Mouse (Mus musculus) hindbrain, embryonic 15.5 days (tissue): ENCODE measurements around the gene Atp2a1. TPM values are rescaled to one million over a fixed set of nuclear protein-coding genes. Genes with fewer than 3 reads are reported as not detected.

Source experiments
- ATAC-seq: fragments of 200-750 bp; cut with Nextera tagmentation; 2 replicates; pipeline ENCODE4 v1.8.0; 2017; ENCODE audit warnings: low read depth, moderate number of reproducible peaks, moderate TSS enrichment; ENCODE audit not compliant: low FRiP score
- H3K27ac ChIP-seq: fragments of 300-500 bp; sonication (generic); replicated peaks from 2 replicates; pipeline ENCODE4 v1.5.1; 2015; ENCODE audit warnings: mild to moderate bottlenecking, inconsistent platforms
- H3K27me3 ChIP-seq: fragments of 300-500 bp; sonication (generic); 2 replicates; pipeline ENCODE4 v1.6.1; 2015; ENCODE audit warnings: control low read depth, inconsistent platforms
- H3K36me3 ChIP-seq: fragments of 300-500 bp; sonication (generic); 2 replicates; pipeline ENCODE4 v1.6.1; 2015; ENCODE audit warnings: control low read depth, inconsistent platforms
- H3K4me1 ChIP-seq: fragments of 300-500 bp; sonication (generic); replicated peaks from 2 replicates; pipeline ENCODE4 v1.6.1; 2015; ENCODE audit warnings: control low read depth, inconsistent platforms
- H3K4me2 ChIP-seq: fragments of 300-500 bp; sonication (generic); 2 replicates; pipeline ENCODE4 v1.6.1; 2015; ENCODE audit warnings: moderate library complexity, mild to moderate bottlenecking, inconsistent platforms
- H3K4me3 ChIP-seq: fragments of 300-500 bp; sonication (generic); 2 replicates; pipeline ENCODE4 v1.5.1; 2015; ENCODE audit warnings: mild to moderate bottlenecking, inconsistent platforms
- H3K9ac ChIP-seq: fragments of 300-500 bp; sonication (generic); 2 replicates; pipeline ENCODE4 v1.6.1; 2015; ENCODE audit warnings: inconsistent platforms
- H3K9me3 ChIP-seq: fragments of 300-500 bp; sonication (generic); 2 replicates; pipeline ENCODE4 v1.6.1; 2016; ENCODE audit warnings: control low read depth, inconsistent platforms
- WGBS: fragments of 180-500 bp; shearing (Covaris S2); methylation state at CpG from one replicate; pipeline ENCODE4 v1.1.7; 2015; 5-methylcytosine and 5-hydroxymethylcytosine counted together
- polyA plus RNA-seq: library from polyadenylated mRNA; unstranded; fragments of >200 nt; fragmentation: Nextera tagmentation; extraction: Ambion mirVana; gene quantifications from 2 replicates; pipeline ENCODE4 v1.2.1, GENCODE M21; 2015

The Atp2a1 gene
- polyA plus RNA-seq, 1 experiment from 2014 or later = 0.71 TPM

GRCm38 (mm10) chr7:126471361-126471760 lies 8.5 kb upstream of the Atp2a1 start:
- WGBS = 93% methylated on average over 5 of the region's 5 CpGs
- H3K9me3 ChIP-seq = no peaks in the 10 kb centered on the region
- no peak overlapping the region for H3K9ac ChIP-seq
- H3K27me3 ChIP-seq = no peaks in the 10 kb centered on the region
- ATAC-seq = no peak
- H3K4me1 ChIP-seq = peaks cover 29% of the 10 kb centered on the region
- H3K4me2 ChIP-seq = no peak overlapping the region
- H3K27ac ChIP-seq = no peak overlapping the region
- H3K36me3 ChIP-seq = peaks cover 57% of the 10 kb centered on the region
- H3K4me3 ChIP-seq = no peak overlapping the region

GRCm38 (mm10) chr7:126470077-126470476 lies 7.2 kb upstream of the Atp2a1 start:
- Histone ChIP-seq H3K27me3 (no peaks in the 10 kb centered on the region), H3K4me2 (no peak overlapping the region), H3K4me1 (peaks cover 18% of the 10 kb centered on the region), H3K9me3 (no peaks in the 10 kb centered on the region), H3K36me3 (peaks cover 59% of the 10 kb centered on the region), H3K9ac (no peak overlapping the region), H3K27ac (no peak overlapping the region), H3K4me3 (no peak overlapping the region)
- no peak for ATAC-seq
- WGBS = 93% methylated on average over 6 of the region's 6 CpGs

GRCm38 (mm10) chr7:126467834-126468627 lies 5.1 kb upstream of the Atp2a1 start:
- no peaks in the 10 kb centered on the region for H3K27me3 ChIP-seq
- ATAC-seq = no peak
- 92% methylated on average over 18 of the region's 18 CpGs for WGBS

GRCm38 (mm10) chr7:126467271-126467670 lies 4.4 kb upstream of the Atp2a1 start:
- no peak for ATAC-seq
- Histone ChIP-seq H3K4me3 (no peak overlapping the region), H3K4me2 (no peak overlapping the region), H3K9me3 (no peaks in the 10 kb centered on the region), H3K4me1 (no peaks in the 10 kb centered on the region), H3K27ac (no peak overlapping the region), H3K36me3 (peaks cover 58% of the 10 kb centered on the region), H3K9ac (no peak overlapping the region), H3K27me3 (no peaks in the 10 kb centered on the region)
- WGBS = 76% methylated on average over 5 of the region's 5 CpGs

More at GRCm38 (mm10) chr7:126467834-126468627, 5.1 kb upstream of the Atp2a1 start:
- Histone ChIP-seq H3K4me3 (no peak overlapping the region), H3K9ac (no peak overlapping the region), H3K27ac (no peak overlapping the region), H3K4me2 (no peak overlapping the region), H3K9me3 (no peaks in the 10 kb centered on the region), H3K4me1 (peaks cover 5% of the 10 kb centered on the region; the same call in 1 of the 2 replicates), H3K36me3 (peaks cover 59% of the 10 kb centered on the region)

- no peak overlapping the region for H3K27ac ChIP-seq
- H3K27me3 ChIP-seq = no peaks in the 10 kb centered on the region
- H3K4me1 ChIP-seq = no peaks in the 10 kb centered on the region
- H3K9me3 ChIP-seq = no peaks in the 10 kb centered on the region
- no peak overlapping the region for H3K4me2 ChIP-seq
- H3K4me3 ChIP-seq = no peak overlapping the region
- no peak for ATAC-seq
- H3K36me3 ChIP-seq = peaks cover 53% of the 10 kb centered on the region
- WGBS = 89% methylated on average over 5 of the region's 5 CpGs
- no peak overlapping the region for H3K9ac ChIP-seq
Measured at GRCm38 (mm10) chr7:126466707-126467106, 3.8 kb upstream of the Atp2a1 start.

GRCm38 (mm10) chr7:126466116-126466515 lies 3.2 kb upstream of the Atp2a1 start:
- no peaks in the 10 kb centered on the region for H3K4me1 ChIP-seq
- H3K9ac ChIP-seq = no peak overlapping the region
- 82% methylated on average over 9 of the region's 9 CpGs for WGBS
- no peak overlapping the region for H3K27ac ChIP-seq
- ATAC-seq = no peak
- peaks cover 47% of the 10 kb centered on the region for H3K36me3 ChIP-seq
- H3K9me3 ChIP-seq = no peaks in the 10 kb centered on the region
- H3K27me3 ChIP-seq = no peaks in the 10 kb centered on the region
- no peak overlapping the region for H3K4me2 ChIP-seq
- no peak overlapping the region for H3K4me3 ChIP-seq

- Histone ChIP-seq H3K4me3 (no peak overlapping the region), H3K27ac (no peak overlapping the region), H3K36me3 (peaks cover 42% of the 10 kb centered on the region), H3K4me2 (no peak overlapping the region), H3K4me1 (no peaks in the 10 kb centered on the region), H3K9me3 (no peaks in the 10 kb centered on the region), H3K27me3 (no peaks in the 10 kb centered on the region), H3K9ac (no peak overlapping the region)
- no peak for ATAC-seq
- 70% methylated on average over 7 of the region's 7 CpGs for WGBS
Measured at GRCm38 (mm10) chr7:126465246-126466030, 2.5 kb upstream of the Atp2a1 start.

GRCm38 (mm10) chr7:126464836-126465235 lies 1.9 kb upstream of the Atp2a1 start:
- H3K27me3 ChIP-seq = no peaks in the 10 kb centered on the region
- no peaks in the 10 kb centered on the region for H3K9me3 ChIP-seq
- H3K4me1 ChIP-seq = no peaks in the 10 kb centered on the region
- H3K36me3 ChIP-seq = peaks cover 37% of the 10 kb centered on the region
- ATAC-seq = no peak
- no peak overlapping the region for H3K9ac ChIP-seq
- no peak overlapping the region for H3K4me2 ChIP-seq
- whole genome bisulfite sequencing = 45% methylated on average over 5 of the region's 5 CpGs
- no peak overlapping the region for H3K27ac ChIP-seq
- H3K4me3 ChIP-seq = no peak overlapping the region

GRCm38 (mm10) chr7:126464121-126464520 lies 1.2 kb upstream of the Atp2a1 start:
- WGBS = 68% methylated on average over 4 of the region's 4 CpGs
- no peak overlapping the region for H3K4me3 ChIP-seq
- no peaks in the 10 kb centered on the region for H3K4me1 ChIP-seq
- H3K27me3 ChIP-seq = no peaks in the 10 kb centered on the region
- no peaks in the 10 kb centered on the region for H3K9me3 ChIP-seq
- no peak for ATAC-seq
- H3K9ac ChIP-seq = no peak overlapping the region
- H3K27ac ChIP-seq = no peak overlapping the region
- H3K4me2 ChIP-seq = no peak overlapping the region
- peaks cover 30% of the 10 kb centered on the region for H3K36me3 ChIP-seq

- Histone ChIP-seq H3K9ac (no peak overlapping the region), H3K27me3 (no peaks in the 10 kb centered on the region), H3K27ac (no peak overlapping the region), H3K36me3 (peaks cover 24% of the 10 kb centered on the region), H3K4me1 (no peaks in the 10 kb centered on the region), H3K4me3 (no peak overlapping the region), H3K4me2 (no peak overlapping the region), H3K9me3 (no peaks in the 10 kb centered on the region)
- ATAC-seq = no peak
- WGBS = 71% methylated on average over 4 of the region's 4 CpGs
Measured at GRCm38 (mm10) chr7:126463547-126463946, 639 bp upstream of the Atp2a1 start.

GRCm38 (mm10) chr7:126461626-126462025 lies 1.3 kb downstream of the Atp2a1 start:
- no peak overlapping the region for H3K4me3 ChIP-seq
- H3K36me3 ChIP-seq = peaks cover 5% of the 10 kb centered on the region
- WGBS = 61% methylated on average over 3 of the region's 3 CpGs
- no peak overlapping the region for H3K9ac ChIP-seq
- no peak overlapping the region for H3K4me2 ChIP-seq
- no peak for ATAC-seq
- no peaks in the 10 kb centered on the region for H3K4me1 ChIP-seq
- no peaks in the 10 kb centered on the region for H3K9me3 ChIP-seq
- no peaks in the 10 kb centered on the region for H3K27me3 ChIP-seq
- no peak overlapping the region for H3K27ac ChIP-seq

GRCm38 (mm10) chr7:126460623-126461399 lies 2.1 kb downstream of the Atp2a1 start:
- Histone ChIP-seq H3K9me3 (no peaks in the 10 kb centered on the region), H3K4me2 (no peak overlapping the region), H3K27ac (no peak overlapping the region), H3K4me1 (no peaks in the 10 kb centered on the region), H3K36me3 (no peaks in the 10 kb centered on the region), H3K9ac (no peak overlapping the region), H3K27me3 (no peaks in the 10 kb centered on the region), H3K4me3 (no peak overlapping the region)
- 56% methylated on average over 10 of the region's 10 CpGs for whole genome bisulfite sequencing
- ATAC-seq = no peak
